Mouse (Mus musculus) adipocyte (in vitro differentiated cells): Measurements from ENCODE around the gene Slc7a6os.
"Not testable (repeated sequence)": the region's sequence is repeated elsewhere in the genome, so short reads cannot be mapped to it uniquely, and the experiment has no call there.

Source experiments
- DNase-seq: peaks from one replicate; pipeline ENCODE4 v3.0.0-alpha.2; 2016; ENCODE audit warnings: low spot score

Slc7a6os gene

GRCm38 (mm10) chr8:106210821-106211345 is at the start of gene Slc7a6os, which contains the start of gene Prmt7:
Gene Slc7a6os (minus strand): TSS chr8:106210935.
Gene Prmt7 (plus strand): TSS chr8:106210936.
- DNase-seq, result peak; percentile 91

- DNase-seq, result no peak
These were observed 49.0 kb upstream of the Slc7a6os start for GRCm38 (mm10) chr8:106259579-106260255.

GRCm38 (mm10) chr8:106258169-106258568 is 47.4 kb upstream of the Slc7a6os start:
- DNase-seq, result no peak

GRCm38 (mm10) chr8:106250186-106250585 is 39.5 kb upstream of the Slc7a6os start:
- DNase-seq, result no peak

- DNase-seq, result no peak
These were observed 26.4 kb upstream of the Slc7a6os start for GRCm38 (mm10) chr8:106237106-106237505.

- no peak for DNase-seq
These were observed 24.0 kb upstream of the Slc7a6os start for GRCm38 (mm10) chr8:106234567-106235261.

GRCm38 (mm10) chr8:106232751-106233150 is 22.0 kb upstream of the Slc7a6os start:
- DNase-seq, result no peak

GRCm38 (mm10) chr8:106231536-106231935 is 20.8 kb upstream of the Slc7a6os start:
- no peak for DNase-seq

- peak; percentile 67 for DNase-seq
These were observed 15.9 kb upstream of the Slc7a6os start for GRCm38 (mm10) chr8:106226589-106226988.

- DNase-seq, result no peak
These were observed 8.9 kb upstream of the Slc7a6os start for GRCm38 (mm10) chr8:106219620-106220019.

GRCm38 (mm10) chr8:106213959-106214358 is 3.2 kb upstream of the Slc7a6os start:
- DNase-seq, result no peak

GRCm38 (mm10) chr8:106211421-106211820 is 686 bp upstream of the Slc7a6os start:
- no peak for DNase-seq

- DNase-seq, result peak; percentile 68
These were observed 552 bp downstream of the Slc7a6os start for GRCm38 (mm10) chr8:106210035-106210731.

- DNase-seq, result not testable (repeated sequence)
These were observed 11.1 kb downstream of the Slc7a6os start for GRCm38 (mm10) chr8:106199596-106199995.

- peak; percentile 67 for DNase-seq
These were observed 12.0 kb downstream of the Slc7a6os start for GRCm38 (mm10) chr8:106198741-106199140.

GRCm38 (mm10) chr8:106194062-106194461 is 16.7 kb downstream of the Slc7a6os start:
- DNase-seq, result no peak

- no peak for DNase-seq
These were observed 17.6 kb downstream of the Slc7a6os start for GRCm38 (mm10) chr8:106193162-106193561.

- no peak for DNase-seq
These were observed 19.1 kb downstream of the Slc7a6os start for GRCm38 (mm10) chr8:106191639-106192038.

GRCm38 (mm10) chr8:106189162-106189561 is 21.6 kb downstream of the Slc7a6os start:
- DNase-seq, result no peak

- DNase-seq, result no peak
These were observed 24.3 kb downstream of the Slc7a6os start for GRCm38 (mm10) chr8:106186394-106186793.

GRCm38 (mm10) chr8:106185628-106186270 is 25.0 kb downstream of the Slc7a6os start:
- peak; percentile 95 for DNase-seq

GRCm38 (mm10) chr8:106178428-106178827 is 32.3 kb downstream of the Slc7a6os start:
- no peak for DNase-seq
